Mouse (Mus musculus) thymus, postnatal 36 days (tissue): Measurements from ENCODE around the gene Nos2.

ENCODE experiments used
- DNase-seq, 2 experiments: peaks; one replicate each; pipeline ENCODE4 v3.0.0; 2022; ENCODE audit warnings: mixed read lengths in 2 of 2

Nos2 gene

GRCm38 (mm10) chr11:78920411-78920939 is at the start of gene Nos2:
TSS of gene Nos2 (plus strand) at chr11:78920787.
- DNase-seq, result no peak

DNA sequence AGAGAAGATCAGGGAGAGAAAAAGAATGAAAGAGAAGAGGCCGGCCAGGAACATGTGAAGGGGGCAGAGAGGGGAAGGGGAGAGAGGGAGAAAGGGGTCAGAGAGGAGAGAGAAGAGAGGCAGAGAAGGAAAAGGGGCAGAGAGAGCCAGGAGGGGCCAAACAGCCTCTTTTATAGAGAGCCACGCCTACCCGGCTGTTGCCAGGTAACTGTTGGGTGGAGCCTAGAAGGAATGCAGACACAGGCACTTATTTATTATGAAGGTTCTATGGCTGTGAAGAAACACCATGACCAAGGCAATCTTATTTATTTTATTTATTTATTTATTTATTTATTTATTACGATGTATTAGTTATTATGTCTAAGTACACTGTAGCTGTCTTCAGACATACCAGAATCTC is 49.7 kb upstream of the Nos2 start:
- DNase-seq, result no peak

GRCm38 (mm10) chr11:78872782-78873181 is 47.8 kb upstream of the Nos2 start:
- DNase-seq, result no peak

DNA sequence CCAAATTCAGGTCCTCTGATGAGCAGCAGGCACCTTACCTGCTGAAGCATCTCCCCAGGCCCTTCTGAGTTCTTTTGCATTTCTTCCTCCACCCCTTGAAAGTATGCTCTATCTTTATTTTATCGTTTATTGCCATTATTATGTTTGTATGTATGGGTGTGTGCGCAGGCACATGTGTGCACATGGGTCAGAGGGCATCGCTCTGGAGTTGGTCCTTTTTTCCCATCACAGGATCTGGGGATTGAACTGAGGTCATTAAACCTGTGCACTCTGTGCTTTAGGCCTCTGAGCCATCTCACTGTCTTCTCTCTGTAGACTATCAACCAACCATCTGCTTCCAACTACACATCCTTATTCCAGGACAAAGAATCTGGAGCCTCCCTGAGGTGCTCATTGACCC is 40.9 kb upstream of the Nos2 start:
- DNase-seq, result no peak

GRCm38 (mm10) chr11:78886693-78887092 is 33.9 kb upstream of the Nos2 start:
- no peak for DNase-seq

DNA sequence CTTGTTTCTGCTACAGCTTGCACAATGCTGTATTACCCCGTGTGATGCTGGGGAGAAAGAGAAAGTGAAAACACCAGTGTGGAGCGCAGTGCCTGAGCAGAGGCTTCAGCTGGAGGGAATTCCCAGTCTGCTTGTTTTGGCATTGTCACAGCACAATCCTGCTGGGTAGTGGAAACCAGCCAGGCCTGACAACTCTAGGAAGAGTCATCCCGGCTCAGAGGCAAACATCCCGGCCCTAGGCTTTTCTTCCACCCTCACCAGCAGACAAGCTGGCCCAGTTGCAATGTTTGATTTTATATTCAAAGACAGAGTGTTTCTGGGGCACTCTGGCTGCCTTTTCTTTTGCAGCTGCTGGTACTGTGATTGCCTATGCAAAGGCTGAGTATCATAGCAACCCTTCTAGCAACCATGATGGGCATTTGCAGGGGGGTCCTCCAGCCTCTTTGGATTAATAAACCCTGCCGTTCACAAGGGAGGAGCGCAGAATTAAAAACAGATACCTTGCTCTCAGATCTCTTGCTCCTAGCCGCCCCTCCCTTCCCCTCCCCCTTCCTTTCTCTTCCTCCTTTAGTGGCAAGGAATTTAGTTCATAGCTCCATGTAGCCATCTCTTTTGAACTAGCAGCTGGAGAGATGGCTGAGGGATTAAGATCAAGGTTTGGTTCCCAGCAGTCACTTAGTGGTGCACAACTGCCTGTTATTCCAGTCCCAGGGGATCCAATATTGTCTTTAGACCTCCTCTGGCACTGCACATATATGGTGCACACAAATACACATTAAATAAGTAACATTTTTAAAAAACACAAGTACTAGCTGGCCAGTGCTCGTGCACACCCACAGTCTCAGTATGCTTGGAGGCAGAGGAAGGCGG is 33.2 kb upstream of the Nos2 start:
- DNase-seq, result peak; percentile 11

- no peak for DNase-seq
Observed at GRCm38 (mm10) chr11:78889156-78889555, 31.4 kb upstream of the Nos2 start.

DNA sequence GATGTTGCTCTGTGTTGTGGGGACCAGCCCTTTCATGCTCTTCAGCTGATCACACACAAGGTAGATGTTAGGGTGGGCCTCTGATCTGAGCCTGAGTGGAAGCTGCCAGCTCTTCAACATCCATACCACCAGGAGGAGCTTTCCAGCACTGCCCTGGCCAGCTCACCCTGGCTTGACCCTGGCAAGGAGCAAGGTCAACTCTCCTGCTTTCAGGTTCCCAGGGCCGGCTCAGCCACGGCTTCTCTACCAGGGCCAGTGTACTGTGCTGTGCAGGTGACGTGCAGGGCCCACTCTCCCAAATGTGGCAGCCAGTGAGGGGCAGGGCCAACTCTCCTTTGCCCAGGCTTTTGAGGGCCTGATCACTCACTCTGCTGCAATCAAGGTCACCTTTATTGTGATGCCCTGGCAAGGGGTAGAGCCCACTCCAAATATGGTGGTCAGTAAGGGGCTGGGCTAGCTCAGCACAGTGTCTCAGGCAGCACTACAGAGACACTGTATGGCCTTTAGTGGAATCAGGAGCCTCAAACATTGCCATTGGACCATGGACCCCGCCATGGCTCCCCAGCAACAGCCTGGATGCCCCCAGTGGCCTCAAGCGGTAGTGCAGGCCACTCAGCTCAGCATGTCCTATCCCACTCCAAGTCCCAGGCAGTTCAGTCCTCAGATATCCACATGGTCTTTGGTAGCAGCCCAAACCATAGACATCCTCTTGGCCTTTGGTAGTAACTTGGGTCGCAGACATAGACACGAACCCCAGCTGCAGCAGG is 24.0 kb upstream of the Nos2 start:
- DNase-seq, result peak; percentile 39 to 42

DNA sequence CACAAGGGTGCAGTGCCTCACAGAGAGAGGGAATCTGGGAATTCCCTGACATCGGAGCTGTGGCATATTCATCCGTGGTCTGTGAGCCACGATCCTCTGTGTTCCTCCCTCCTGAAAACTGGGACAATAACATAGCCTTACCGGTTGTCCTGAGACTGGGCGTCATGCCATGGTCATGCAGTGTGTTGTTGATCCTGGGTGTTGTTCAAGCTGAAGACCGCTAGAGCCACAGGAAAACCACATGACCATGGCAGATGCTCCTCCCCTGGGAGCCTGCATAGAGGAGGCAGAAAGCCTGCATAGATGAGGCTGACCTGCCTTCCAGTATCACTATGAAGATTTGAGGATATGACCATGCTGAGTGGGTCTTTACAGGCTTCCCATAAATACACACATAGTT is 5.1 kb upstream of the Nos2 start:
- DNase-seq, result no peak

DNA sequence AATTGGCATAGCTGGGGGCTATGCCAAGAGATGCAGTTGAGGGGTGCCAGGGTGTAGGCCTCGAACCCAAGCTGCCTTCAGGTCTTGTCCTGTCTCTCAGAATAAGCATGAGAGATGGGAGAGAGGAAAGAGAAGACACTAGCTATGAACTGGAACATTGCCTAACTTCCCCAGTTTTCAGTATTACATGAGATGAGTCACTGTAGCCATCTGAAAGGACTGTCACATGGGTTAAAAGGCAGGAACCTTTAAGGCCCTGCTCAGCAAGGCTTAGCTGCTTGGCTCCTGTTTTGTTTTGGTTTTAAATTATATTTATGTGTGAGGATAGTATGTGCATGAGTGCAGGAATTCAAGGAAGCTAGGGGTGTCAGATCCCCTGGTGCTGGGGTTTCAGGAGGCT is 4.2 kb upstream of the Nos2 start:
- no peak for DNase-seq

DNA sequence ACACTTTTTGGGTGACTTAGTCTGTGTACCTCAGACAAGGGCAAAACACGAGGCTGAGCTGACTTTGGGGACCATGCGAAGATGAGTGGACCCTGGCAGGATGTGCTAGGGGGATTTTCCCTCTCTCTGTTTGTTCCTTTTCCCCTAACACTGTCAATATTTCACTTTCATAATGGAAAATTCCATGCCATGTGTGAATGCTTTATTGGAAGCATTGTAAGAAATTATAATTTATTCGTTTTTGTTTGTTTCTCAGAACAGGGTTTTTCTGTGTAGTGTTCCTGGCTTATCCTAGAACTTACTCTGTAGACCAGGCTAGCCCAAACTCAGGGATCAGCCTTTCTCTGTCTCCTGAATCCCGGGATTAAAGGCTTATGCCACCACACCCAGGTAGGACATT is 842 bp upstream of the Nos2 start:
- DNase-seq, result no peak

- DNase-seq, result peak; percentile 24 to 42
Observed at GRCm38 (mm10) chr11:78922678-78923407, 2.3 kb downstream of the Nos2 start.

DNA sequence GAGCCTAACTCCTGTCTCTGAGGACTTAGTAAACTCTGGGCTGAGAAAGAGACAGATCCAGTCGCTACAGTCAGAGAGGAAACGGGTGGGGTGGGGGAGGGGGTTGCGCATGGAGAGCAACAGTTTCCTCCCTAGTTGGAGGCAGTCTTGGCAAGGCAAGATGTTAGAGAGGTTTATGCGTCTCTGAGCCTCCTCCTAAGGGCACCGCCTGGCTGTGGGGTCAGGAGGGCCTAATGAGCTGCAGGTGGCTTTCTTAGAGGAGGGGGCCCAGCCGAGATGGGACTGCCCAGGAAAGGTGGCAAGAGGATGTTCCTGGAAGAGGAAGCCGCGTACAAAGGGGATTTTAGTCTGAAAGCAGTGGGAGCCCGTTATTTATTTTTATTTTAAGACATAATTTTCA is 3.5 kb downstream of the Nos2 start:
- no peak for DNase-seq

DNA sequence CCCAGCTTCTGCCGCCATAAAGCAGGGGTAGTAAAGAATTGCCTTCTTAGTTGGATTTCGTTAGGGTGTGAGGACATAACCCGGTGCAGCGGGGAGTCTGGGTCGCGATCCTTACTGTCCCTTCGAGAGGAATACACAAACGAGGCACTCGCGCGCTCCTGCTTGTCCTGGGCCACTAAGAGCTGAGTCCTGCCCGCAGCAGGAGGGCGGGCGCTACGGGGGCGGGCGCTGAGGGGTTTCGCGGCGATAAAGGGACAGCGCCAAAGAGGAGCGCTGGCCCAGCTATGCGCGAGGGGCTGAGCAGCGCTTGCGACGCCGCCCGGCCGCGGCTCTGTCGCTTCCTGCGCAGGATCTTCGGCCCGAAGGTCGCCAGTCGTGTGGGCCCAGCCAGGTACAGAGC is 4.3 kb downstream of the Nos2 start:
- DNase-seq, result no peak

DNA sequence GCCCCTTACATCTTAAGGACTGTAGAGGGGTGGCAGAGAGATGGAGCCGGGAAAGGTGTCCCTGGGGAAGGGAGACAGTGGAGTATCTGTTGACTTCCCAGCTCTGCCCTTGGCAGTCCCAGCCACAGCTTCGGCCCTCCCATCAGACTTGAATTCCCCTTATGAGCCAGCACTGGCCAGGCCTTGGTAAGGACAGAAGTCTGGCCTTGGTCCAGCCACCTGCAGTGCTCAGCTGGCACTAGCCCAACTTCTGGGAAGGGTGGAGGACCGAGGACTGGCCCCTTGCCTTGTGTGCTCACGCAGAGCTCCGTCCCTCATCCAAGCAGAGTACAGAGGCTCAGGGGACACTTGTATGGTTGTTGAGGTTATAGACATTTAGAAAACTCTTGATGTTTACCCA is 8.8 kb downstream of the Nos2 start:
- DNase-seq, result no peak

GRCm38 (mm10) chr11:78934307-78934706 is 13.7 kb downstream of the Nos2 start:
- no peak for DNase-seq

DNA sequence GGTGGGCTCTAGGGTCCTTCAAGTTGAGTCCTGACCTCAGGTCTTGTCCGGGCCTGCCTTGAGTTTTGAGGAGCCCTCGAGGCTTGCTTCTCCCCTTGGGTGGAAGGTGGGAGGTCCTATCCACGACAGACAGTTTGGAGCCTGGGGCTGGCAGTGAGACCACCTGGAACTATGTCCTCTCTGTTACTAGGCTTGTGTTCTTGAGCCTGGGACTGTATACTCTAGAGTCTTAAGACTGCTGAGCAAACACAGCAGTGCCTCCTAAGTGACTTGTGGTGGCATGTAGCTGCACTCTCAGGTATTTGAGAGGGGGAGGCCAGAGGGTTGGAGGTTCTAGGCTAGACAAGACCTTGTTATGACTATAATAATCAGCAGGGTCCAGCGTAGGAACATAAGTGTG is 14.1 kb downstream of the Nos2 start:
- no peak for DNase-seq

DNA sequence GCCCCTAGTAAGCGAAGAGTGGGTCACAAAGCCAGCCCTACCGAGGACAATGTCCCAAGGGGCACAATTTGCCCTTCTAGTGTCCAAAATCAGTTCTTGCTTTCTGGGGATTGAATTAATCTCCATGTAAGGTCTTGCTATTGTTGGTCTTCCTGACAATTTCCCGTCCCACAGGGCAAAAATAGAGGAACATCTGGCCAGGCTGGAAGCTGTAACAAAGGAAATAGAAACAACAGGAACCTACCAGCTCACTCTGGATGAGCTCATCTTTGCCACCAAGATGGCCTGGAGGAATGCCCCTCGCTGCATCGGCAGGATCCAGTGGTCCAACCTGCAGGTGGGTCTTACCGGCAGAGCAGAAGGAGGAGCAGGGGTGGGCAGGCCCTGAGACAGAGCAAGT is 14.6 kb downstream of the Nos2 start:
- no peak for DNase-seq

- DNase-seq, result no peak
Observed at GRCm38 (mm10) chr11:78943083-78943482, 22.5 kb downstream of the Nos2 start.

DNA sequence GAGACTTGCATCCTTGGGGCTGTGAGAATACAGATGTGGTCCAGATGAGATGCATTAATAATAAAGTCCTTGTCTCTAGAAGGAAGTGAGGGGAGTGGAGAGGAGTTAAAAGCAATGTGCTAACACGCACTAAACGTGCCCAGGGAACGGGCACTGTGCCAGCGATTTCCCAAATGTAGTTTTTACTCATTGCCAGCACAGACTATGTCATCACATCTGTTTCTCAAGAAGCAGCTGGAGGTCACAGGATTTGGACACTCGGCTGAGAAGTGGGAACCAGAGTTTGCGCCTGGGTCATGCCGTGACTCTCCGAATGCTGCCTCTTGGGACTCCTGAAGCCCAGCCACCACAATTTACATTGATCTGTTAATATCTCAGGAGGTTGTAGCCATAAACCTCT is 29.8 kb downstream of the Nos2 start:
- no peak for DNase-seq

DNA sequence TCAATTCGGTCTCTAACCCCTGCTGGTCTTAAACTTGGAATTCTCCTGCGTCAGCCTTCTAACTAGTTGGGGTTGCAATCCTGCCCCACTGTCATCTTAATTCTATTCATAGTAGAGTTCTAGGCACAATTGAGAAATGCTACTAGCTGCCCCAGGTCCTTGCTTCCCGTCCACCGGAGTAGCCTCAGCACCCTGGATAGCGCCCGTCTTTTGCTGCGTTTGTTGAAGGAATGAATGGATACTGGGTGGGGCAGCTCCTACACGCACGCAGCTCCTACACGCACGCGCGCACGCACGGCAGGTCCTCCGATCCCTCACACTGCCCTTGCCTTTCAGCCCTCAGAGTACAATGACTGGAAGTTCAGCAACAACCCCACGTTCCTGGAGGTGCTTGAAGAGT is 31.9 kb downstream of the Nos2 start:
- no peak for DNase-seq

GRCm38 (mm10) chr11:78956260-78956659 is 35.7 kb downstream of the Nos2 start:
- DNase-seq, result peak; percentile 78 to 83

DNA sequence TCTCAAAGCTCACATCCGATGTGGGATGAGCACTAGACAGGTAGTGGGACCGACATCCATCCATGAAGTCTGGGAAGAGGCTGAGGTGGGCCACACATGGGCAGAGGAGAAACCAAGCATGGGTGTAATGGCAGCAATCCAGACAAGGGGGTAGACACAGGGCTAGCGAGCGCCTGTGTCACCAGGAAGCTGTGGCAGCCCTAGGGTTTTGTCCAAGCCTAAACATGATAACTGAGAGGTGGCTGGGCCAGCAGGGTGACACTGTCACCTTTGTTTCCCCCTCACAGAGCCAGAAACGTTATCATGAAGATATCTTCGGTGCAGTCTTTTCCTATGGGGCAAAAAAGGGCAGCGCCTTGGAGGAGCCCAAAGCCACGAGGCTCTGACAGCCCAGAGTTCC is 38.8 kb downstream of the Nos2 start:
- no peak for DNase-seq
